Mouse (Mus musculus) lung, adult 2 months (tissue): ENCODE measurements around the gene Arl5c.

Source experiments
- CTCF ChIP-seq: fragments of 200-500 bp; IDR thresholded peaks from 2 replicates; pipeline ENCODE4 v1.5.1; 2011; ENCODE audit warnings: mild to moderate bottlenecking, low read length, control low read depth; ENCODE audit not compliant: insufficient read depth
- POLR2A ChIP-seq: fragments of 200-500 bp; IDR thresholded peaks from 2 replicates; pipeline ENCODE4 v1.6.1; 2011; ENCODE audit warnings: low read depth, mild to moderate bottlenecking, control low read depth, low read length, borderline replicate concordance; ENCODE audit errors: extremely low read depth

DNA sequence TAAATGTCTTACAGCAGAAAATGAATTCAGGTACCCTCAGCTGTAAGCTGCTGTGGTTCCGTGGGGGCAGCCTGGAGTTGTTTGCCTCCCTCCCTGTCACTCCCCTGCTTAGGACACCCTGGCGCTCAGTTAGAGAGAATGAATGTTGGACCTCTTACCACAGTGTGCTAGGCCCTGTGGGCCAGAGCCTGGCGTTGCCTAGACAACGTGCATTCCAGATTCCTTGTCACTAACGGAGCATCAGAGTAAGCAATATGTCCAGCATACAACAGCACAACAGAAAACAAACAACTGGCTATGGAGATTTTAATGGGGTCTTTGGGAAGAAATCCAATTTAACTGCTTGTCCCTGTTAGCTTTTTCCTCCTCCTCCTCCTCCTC lies 36.7 kb downstream of the Arl5c start:
- TF ChIP-seq CTCF: no peak
- TF ChIP-seq POLR2A: no peak
